Mouse (Mus musculus) frontal cortex, adult 2 months (tissue): ENCODE data around the gene Mettl15. TPM values are rescaled to one million over a fixed set of nuclear protein-coding genes. Genes with fewer than 3 reads are reported as not detected.

ENCODE experiments used
- DNase-seq, 2 experiments: peaks; one replicate each; pipeline ENCODE4 v3.0.0; 2022; ENCODE audit warnings: low spot score in 1 of 2; ENCODE audit errors: extremely low spot score in 1 of 2
- polyA plus RNA-seq: library from polyadenylated mRNA; depleted of rRNA; stranded (reverse); fragments of >200 nt; gene quantifications from 2 replicates; pipeline ENCODE4 v1.2.3, GENCODE M21; 2012; rRNA removed

Gene Mettl15
- polyA plus RNA-seq, 1 experiment = 8.4 TPM

DNA sequence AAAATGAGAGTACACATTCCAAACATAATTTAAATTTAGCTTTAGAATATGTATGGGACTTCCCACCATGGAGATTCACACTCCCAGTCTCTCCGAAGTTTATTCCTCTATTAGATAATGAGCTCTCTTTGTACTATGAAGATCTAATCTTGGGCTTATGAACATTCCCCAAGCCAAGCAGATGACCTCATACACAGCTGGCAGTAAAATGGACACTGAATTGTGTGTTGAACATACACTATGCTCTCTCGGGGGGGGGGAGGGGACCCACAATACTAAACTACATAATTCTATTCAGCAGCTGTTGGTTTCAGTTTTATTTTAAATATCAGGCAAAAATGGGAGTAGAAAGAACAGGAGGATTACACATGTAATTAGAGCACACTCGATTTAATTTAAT, 97.6 kb downstream of the Mettl15 start:
- DNase-seq = peak in 1 of 2 experiments; percentile 4

DNA sequence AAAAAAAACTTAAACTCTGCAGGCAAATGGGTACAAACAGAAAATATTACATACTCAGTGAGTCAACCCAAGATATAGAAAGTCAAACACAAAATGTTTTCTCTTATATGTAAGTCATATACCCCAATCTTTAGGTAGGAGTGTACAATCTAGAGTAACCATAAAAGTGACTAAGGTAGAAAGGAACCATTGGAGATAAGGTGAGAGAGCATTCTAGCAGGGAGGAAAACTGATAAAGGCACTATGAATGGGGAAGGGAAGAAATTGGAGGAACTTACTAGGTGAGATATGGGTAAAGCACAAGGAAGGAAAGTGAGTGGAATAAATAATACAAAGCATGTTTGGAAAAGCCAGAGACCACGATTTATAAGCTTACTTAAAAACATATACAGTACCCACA, 122.0 kb downstream of the Mettl15 start:
- DNase-seq = no peak

DNA sequence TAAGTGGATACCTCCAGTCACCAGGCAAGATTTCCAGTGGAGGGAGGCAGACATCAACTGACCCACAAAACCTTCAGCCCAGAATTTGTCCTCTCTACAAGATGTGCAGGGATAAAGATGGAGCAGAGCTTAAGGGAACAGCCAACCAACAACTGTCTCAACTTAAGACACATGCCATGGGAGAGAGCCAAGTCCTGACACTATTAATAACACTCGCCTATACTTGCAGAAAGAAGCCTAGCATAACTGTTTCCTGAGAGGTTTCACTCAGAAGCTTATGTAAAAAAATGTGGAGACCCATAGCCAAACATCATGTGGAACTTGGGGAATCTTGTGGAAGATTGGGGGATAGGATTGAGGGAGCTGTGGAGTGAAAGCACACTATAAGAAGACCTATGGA, 124.4 kb downstream of the Mettl15 start:
- DNase-seq = peak in 1 of 2 experiments; percentile 6

DNA sequence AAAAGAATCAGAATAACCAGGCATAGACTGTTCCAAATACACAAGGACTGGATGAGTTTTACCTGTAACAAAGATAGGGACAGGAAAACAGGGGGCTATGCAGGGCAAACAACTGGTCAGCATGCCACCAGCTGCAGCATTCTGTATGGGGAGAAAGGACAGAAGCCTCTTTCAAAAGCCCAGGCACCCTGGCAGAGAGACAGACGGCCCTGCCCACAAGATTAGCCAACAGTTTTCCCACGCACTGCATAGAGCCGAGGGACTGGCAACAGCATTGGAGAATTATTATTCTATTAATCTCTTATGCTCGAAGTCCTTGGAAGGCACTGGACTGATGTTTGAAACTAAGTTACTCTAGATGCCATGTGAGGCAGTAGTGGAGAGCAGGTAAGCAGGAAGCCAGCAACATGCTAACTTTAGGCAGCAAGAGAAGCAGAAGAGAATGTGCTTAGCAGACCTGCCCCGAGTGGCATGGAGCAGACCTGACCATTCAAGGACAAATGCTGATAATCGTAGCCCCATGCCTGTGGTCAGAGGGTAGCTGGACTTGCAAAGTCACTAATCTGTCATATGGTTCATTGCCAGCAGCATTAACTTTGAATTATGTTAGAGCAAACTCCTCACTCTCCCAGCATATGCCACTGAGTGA, 127.0 kb downstream of the Mettl15 start:
- DNase-seq = peak in 1 of 2 experiments; percentile 14

DNA sequence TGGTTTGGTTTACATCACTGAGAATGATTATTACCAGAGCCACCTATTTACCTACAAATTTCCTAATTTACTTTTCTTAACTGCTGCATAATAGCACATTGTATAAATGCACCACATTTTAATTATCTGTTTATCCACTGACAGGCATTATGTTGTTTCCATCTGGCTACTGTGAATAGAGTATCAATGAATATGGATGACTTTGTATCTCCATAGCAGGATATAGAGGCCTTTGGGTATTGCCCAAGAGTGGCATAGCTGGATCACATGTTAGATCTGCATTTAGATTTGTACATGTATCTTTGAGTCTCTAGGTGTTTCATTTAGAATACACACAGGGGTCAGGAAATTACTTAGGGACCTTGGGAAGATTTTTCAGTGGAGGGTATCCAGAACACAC, 133.3 kb downstream of the Mettl15 start:
- DNase-seq = no peak

DNA sequence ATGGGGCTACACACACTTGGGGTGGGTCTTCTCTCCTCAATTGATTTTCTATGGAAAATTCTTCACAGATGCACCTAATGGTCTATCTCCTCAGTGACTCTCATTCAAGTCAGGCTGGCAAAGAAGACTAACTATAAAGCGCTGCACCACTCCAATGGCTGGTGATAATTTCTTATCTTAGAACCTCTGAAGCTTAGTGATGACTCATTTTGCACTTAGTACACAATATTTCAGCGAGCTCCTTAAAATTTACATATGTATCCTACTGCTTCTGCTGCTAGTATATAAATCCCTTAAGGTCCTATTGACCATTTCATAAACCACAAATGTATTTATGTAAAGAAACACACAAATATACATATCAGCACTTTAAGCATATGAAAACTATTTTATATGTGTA, 136.1 kb downstream of the Mettl15 start:
- DNase-seq = no peak

DNA sequence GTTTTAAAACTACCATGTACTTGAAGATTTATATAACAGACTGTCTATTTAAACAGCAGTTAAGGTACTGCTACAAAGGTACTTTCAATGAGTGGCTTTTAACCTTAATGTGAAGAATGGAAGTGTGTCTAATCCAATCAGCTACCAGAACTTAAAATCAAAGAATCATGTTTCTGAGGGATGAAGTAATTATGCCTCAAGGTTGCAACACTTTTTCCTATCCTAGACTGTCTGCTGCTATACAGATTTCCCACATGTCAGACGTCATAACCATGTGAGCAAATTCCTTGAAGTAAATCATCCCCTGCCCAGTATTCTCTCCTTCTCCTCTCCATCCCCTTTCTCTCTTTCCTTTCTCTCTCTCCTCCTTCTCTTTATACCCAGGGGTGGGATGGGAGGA, 140.2 kb downstream of the Mettl15 start:
- no peak for DNase-seq

DNA sequence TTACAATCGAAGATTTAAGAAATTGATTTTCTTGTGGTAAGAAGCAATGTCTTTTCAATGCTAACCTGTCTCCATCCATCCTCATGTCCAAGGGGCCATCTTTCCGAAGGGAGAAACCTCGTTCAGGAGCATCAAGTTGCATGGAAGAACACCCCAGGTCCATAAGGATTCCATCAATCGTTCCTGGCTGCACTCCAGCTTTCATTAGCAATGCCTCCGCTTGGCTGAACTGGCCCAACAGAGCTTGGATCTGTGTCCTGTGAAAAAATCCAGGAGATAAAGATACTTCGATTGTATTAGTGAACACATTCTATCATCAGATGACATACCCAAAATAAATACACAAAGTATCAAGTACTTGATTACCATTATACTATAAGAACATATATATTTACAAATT, 143.3 kb downstream of the Mettl15 start:
- DNase-seq = no peak

DNA sequence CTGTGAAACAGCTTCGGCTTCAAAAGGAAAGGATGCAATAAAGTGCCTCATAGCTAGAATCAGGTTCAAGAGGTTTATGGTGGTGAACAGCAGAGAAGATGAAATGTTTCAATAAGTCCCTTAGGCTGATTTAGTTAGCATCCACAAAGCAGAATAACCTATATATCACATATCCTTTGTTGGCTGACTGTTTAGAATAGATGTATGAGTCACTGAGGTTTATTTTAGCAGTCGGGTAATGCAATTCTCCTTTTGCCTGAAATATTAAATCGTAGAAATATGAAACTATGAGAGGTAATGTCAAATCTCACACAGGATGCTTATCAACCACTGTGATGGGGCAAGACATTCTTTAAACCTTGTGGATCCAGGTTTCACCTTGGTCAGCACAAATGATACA, 149.8 kb downstream of the Mettl15 start:
- no peak for DNase-seq

DNA sequence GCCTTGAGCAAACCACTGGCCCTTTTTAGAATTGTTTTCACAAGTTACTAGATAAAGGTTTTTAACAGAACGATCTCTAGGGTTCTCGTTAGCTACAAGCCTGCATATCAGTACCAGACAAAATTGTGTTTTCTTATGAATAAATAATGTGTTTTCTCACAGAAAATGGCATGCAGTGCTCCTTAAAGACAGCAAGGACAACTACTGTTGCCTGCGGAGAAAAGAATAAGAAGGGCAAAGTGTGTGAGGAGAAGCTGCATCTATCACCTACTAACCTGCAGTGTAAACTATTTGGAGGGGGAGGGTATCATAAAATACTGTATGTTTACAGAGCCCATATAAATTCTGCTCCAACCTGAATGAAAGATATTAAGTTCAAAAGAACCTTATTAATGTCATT, 150.6 kb downstream of the Mettl15 start:
- no peak for DNase-seq

DNA sequence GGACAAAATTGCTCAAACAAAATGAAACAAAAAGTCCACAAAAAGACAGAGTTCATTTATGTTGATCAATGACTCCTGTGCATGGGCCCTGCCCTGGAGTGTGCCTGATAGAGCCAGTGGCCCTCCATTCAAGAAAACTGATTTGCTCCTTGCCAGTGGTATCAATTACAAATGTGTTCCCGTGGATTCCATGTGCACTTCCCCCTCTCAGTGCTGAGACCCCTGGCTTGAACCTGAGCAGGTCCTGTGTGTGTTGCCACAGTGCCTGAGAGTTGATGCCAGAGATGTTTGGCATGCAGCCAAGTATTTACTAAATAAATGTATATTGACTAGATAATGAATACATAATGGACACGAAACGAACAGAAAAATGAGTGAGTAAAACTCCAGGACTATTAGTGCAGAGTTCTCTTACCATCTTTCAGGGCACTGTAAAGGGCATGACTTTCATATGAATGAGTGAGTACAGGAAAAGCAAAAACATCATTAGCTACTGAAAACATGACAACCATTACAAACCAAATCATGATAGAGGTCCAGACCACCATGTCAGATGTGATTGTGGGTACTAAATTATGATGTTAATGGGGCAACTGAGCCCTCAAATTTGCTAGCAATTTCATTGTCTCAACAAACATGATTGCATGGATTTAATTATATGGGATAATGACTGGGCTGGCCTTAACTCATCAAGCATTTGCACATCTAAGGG, 174.6 kb downstream of the Mettl15 start:
- DNase-seq = no peak

DNA sequence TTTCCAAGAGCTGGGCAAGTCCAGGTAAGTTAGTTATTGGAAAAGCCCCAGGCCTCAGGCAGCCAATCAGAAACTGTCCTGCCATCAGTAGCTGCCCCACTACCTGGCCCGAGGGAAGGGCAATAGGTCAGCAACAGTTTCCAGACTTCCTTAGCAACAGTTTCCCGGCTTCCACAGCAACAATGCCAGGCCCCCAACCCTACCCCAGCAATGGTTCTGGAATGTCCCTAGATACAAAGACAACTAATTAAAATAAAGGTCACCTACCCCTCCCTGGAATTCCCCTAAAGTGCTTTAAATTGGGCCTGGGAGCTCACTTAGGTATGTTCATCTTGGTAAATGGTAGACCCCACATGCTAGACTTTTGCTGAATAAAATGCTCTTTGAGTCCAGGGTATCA, 230.9 kb downstream of the Mettl15 start:
- DNase-seq = no peak

Other genes with a start within 250 kb of the Mettl15 start
- 0.50 and 0.60 TPM in 2 replicates for gene Kif18a, start within 50 bp of the Mettl15 start, polyA plus RNA-seq